Mouse (Mus musculus): ENCODE results near the gene Ptpn11.

The Ptpn11 gene

DNA sequence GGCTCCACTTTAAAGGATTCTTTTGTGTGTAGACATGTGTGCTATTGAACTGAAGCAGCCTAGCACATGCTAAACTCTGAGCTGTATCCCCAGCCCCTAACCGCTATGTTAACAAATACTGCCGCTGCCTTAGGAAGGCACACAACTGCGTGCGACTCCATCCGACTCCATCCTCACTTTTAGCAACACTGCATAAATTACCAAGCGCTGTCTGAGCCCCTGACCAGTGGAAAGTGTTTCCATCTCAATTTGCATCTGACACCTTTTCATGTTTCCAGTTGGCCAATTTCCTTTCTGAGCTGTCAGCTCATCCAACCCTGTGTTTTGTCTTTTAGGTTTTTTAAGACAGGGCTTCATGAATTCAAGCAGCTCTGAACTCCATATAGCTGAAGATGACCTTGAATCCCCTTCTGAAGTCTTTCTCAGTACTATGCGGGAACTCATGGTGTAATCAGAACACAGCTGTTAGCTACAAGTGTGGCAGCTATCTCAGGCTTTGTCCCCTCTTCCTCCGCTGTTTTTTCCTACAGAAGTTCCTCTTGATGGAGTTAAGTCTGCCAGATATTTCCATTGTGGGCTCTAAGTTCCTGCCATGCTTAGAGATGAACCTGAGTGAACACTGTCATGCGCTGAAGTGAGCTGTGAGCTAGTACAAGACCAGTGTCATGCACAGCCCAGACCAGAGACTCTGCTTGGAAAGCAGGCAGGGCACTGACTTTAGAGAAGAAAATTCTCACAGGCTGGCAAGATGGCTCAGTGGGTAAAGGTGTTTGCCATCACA lies 11.9 kb downstream of the Ptpn11 start:
- DNase-seq (ENCODE audit: low spot score), result no peak

DNA sequence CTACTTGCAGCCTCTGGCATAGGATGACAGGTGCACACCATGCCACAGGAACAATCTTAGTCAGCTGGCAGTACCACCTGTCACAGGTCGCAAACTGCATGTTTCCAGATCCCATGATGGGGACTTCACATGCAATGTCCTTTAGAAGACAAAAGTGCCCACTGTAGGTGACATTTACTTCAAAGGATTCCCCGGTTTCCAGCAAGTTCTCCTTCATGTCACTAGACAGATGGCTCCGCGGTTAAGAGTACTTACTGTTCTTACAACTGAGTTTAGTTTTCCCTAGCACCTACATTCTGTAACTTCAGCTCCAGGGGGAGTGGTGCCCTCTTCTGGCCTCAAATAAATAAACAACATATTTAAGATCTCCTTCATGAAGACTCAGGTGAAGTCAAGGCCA lies 18.4 kb downstream of the Ptpn11 start:
- no peak for DNase-seq (ENCODE audit: low spot score)

DNA sequence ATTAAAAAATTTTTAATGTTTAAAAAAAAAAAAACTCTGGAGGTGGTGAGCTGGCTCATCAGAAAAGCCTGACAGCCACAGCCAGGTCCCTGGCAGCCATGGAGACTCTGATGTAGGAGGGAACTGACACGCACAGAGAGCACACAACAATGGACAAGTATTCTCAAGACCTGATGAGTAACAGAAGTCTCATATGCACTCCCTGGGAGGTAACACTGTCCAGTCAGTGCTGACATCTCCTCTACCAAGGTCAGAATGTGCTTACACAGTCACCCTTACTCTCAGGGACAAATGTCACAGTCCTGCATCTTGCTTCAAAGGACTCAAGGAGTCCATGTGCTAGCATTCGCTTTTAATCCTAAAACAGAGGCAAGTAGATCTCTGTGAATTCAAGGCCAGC lies 21.6 kb downstream of the Ptpn11 start:
- no peak for DNase-seq (ENCODE audit: low spot score)

DNA sequence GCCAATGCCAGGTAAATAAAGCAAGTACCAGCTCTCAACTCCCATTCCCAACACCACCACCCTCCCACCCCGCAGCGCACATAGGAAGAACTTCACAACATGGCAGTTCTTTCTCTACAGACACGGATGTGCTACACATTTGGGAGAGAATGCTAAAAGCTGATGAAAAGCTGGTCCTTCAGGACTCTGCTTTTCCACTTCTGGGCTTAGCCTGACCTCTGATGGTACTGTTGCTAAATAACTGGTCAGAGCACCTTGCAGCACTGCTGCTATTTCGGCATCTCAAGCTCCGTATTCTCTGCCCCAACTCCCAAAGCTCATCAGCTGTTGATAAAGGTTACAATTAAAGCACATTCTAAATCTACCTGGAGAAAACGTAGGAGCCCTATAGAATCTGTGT lies 24.3 kb downstream of the Ptpn11 start:
- no peak for DNase-seq (ENCODE audit: low spot score)

DNA sequence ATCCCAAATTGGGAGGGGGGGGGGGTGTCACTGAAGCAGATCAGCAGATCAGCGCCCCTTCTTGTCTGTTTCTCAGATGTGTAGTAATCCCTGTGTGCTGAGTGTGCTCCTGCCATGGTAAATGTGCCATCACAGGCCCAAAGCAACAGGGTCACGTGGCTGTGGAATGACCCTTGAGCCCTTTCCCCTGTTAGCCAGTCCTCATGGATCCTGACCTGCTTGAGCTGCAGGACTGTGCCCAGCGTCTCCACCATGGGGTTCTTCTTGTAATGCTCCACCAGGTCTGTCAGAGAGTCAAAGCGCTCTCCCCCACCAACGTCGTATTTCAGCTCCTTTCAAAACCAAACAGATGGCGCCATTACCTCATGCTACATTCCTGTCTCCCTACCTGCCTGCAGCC lies 28.3 kb downstream of the Ptpn11 start:
- DNase-seq (ENCODE audit: low spot score), result no peak

DNA sequence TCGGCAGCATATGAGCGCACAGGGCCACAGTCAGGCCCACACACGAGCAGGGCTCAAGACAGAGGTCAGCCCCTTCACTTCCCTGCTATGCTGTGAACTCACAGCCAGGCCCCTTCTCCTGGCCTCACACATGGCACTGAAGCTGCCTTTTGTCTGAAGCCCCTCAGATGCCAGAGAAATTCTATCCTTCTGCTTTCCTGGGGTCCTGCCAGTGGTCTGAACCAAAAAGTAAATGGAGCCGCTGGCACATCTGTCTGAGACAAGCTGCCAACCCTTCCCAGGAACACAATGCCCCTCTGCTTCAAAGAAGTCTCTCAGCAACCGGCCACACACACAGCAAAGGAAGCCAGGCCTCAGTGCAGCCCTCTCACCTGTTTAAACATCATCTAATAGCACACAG lies 28.9 kb downstream of the Ptpn11 start:
- DNase-seq (ENCODE audit: low spot score), result no peak

DNA sequence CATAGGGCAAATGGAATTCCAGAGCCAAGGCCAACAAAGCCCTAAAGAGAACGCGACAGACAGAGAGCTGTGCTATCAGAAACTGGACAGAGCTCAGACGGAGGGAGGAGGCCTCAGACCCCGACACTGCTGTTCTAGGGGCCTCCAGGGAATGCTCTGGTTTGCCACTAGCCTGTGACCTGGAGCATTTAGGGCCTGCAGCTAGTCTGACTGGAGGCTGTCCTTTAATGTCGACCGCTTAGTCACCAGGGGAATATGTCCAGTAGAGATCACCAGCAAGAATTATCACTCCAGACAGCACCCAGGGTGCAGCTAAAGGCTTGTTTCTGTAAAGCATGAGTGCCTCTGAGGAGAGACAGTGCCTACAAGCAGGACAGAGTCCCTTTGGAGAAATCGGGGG lies 32.2 kb downstream of the Ptpn11 start:
- DNase-seq (ENCODE audit: low spot score), result no peak

DNA sequence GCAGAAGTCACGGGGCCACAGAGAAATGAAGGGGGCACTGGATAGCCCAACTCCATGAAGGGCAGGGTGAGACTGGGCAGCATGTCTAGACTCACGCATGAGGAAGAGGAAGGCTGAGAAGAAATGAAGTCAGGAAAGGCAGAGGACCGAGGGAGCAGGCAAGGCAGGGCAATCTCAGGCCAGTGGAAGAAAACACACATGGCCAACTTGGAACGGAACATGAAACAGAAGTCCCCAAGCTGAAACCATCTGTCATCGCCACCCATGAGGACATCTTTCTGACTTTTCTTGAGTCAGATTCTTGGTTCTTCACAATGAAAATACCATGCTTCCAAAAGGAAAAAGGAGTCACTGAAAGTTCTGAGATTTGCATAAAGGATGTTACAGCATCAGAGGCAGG lies 33.7 kb downstream of the Ptpn11 start:
- no peak for DNase-seq (ENCODE audit: low spot score)

DNA sequence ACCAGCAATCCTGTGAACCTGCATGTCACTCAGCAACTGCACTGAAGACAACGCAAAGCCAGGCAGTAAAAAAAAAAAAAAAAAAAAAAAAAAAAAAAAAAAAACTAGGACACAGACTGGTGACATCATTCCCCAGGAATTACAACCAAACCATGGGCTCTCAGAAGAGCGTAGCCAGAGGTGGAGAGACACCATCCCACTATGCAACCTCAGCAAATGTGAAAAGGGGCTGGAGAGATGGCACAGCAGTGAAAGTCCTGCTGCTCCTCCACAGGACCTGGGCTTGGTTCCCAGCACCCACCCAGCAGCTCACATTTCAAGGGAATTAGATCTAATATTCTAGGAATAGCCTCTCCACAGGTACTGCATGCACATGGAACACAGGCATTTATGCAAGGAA lies 34.2 kb downstream of the Ptpn11 start:
- no peak for DNase-seq (ENCODE audit: low spot score)

DNA sequence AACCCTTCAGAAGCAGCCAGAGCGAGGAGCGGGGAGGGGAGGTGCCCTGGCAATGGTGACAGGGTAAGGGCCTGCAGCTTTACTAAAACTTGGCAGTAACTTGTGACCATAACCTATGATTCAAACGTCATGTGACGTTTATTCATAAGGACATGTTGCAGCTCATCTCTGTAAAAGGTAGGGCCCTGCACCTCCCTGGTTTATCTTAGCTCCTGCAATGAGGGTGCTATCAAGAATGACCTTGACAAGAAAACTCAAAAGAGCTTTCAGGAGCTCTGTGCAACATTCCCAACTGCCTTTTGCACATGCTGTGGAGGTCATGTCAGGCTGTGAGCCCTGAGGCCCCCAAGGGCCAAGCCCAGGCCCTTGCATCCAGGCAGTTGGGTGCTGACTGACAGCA lies 35.1 kb downstream of the Ptpn11 start:
- DNase-seq (ENCODE audit: low spot score), result no peak

DNA sequence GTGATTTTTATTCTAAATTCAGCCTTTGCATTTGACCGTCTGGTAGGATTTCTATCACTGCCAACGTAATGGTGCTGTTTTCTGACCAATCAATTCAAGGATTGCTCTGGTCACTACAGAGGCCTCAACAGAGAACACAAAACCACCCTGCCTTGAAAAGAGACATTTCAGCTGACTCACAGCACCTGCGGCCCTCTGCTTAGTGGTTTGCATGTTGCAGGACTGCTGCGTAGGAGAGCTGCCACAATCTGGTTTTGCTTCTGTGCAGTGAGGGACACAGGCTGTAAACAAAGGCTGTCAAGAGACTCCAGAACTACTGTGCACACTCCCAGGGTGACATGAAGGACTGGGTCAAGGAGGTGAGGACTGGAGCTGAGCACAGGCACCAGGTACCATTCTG lies 40.5 kb downstream of the Ptpn11 start:
- DNase-seq (ENCODE audit: low spot score), result no peak

DNA sequence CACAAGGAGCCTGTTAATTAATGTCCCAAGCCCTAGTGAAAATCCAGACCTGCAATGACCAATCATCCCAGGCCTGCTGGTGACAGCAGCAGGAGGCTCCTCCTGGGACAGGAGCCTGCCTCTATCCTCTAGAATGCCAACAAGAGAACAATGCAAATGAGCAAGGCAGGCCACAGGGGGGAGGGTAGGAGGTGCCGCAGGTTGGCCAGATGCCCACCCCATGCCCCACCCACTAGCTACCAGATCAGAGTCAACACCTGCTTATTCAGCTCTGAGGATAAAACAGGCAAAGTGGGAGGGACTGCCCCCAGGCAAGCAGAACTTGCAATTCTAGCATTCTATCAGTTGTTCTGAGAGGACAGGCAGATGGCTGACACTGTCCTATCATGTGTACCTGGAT lies 42.0 kb downstream of the Ptpn11 start:
- no peak for DNase-seq (ENCODE audit: low spot score)

DNA sequence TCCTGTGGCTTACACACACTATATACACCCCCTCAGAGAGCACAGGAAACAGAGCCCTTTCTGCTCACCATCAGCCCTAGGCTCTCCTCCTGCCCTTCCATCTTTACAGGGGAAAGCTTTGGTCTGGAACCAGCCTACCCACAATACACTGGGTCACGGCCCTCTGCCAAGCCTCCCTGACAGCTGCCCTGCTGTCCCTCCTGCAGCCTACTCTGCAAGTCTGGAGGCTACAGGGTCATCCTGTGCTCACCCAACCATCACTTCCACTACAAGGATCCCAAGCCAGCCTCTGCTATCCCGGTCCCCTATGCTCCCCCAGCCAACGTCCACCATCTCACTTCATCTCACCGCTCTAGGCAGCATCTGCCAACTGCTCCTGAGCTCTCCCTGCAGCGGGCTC lies 44.9 kb downstream of the Ptpn11 start:
- no peak for DNase-seq (ENCODE audit: low spot score)

DNA sequence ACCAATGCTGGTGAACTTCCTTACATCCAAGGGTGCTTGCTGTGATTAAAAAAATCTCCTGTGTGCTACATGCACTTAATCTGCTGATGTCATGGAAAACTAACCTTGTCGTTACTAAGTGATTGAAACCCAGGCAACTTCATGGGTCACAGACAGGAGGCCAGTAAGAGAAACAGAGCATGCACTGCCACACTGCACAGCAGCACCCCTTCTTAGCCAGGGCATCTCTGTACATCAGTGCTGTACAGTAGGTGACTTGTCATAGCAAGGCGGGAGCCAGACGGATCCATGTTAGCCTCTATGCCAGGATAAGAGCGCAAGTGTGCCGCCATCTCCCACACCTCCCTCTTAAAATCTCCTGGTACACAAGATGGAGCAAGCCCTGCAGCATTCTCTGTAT lies 45.6 kb downstream of the Ptpn11 start:
- DNase-seq (ENCODE audit: low spot score), result no peak

DNA sequence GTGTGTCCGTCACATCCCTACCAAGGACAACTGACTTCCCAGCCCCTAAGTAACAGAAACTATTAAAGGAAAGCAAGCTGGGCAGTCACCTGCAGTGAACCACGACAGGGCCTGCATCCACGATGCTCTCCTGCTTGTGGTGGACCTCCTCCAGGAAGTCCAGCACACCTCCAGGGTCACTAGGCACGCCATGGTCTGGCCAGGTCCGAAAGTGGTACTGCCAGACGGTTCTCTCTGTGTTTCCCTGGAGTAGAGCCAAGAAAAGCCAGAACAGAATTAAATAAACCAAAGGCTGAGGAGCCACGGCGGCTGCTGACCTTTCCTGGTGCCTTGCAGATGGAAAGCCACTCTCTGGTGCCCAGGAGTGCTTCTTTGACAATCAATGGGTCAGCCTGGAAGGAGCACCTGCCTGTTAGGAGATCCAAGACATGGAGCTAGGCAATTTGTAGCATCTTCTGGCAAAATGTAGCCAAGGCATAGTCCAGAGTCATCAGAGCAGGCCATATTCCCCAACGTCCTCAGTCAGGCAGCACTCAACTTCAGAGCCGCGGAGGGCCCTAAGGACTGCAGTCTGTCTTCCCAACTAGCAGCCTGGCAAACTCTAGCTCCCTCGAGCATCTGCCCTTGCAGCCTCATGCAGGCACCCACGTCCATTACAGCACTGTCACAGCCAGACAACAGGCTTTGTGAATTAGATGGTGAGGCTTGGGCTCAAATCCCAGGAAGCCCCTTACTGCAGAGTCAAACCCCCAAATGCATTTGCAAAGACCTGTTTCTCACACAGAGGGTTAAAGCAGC lies 46.6 kb downstream of the Ptpn11 start:
- no peak for DNase-seq (ENCODE audit: low spot score)

DNA sequence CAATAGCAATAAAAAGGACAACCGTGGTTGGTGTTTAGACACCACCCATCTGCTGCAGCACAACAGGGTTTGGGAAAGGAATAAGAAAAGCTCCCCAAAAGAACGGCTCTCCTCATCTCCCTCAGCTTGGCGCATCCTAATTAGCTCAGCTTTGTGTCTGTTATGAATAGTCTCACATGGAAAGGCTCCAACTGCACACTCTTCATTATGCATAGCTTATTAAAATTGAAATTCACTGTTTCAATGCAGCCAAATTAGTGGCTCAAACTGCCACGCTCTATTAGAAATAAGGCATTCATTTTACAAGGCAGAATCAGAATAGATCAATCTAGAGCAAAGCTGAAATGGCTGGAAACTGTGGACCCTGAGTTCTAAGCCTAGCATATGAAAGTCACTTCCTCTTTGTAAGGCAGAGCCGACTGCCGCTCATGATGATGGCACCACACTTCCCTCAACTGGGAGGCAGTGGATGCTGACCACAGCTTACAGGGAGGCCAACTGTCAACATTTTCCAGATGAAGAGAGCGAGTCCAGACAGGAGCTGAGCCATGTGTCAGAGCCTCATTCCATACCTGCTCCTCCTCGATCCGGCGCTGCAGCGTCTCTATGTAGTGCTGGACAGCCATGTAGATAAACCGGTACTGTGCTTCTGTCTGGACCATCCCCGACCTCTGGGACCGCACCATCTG lies 48.6 kb downstream of the Ptpn11 start:
- DNase-seq (ENCODE audit: low spot score), result no peak

DNA sequence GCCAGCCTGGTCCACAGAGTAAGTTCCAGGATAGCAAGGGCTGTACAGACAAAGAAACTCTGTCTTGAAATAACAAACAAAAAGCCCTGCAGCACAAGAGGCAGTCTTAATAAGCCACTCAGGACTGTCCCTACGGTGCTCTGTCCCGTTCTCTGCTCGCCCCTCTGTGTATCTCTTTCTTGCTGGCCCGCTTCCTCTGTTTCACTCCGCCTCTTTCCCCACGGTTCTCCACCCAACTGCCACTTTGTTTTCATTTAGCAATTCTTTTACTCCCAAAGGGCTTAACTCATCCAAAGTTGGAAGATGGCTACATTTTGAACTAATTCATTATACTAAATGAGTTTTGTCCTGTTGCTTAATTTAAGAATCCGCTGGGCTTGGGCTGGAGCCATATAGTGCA lies 50.9 kb downstream of the Ptpn11 start:
- no peak for DNase-seq (ENCODE audit: low spot score)

DNA sequence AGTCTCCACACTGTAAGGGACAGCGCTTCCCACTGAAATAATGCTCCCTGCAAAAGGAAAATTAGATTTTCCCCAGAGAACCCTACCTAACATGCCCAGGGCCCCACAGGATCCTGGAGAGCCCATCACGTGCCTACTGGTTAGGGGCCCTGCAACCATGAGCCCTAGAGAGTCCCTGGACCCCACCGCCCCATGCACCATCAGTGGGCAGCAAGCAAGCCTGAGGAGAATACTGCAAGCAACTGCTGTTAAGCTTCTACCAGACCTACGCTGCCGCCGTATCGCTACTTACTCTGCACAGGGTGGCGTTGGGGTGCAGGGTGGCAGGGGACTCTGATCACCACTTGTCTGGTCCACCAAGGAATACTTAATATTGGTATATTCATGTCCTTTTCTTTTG lies 54.1 kb downstream of the Ptpn11 start:
- DNase-seq (ENCODE audit: low spot score), result no peak

DNA sequence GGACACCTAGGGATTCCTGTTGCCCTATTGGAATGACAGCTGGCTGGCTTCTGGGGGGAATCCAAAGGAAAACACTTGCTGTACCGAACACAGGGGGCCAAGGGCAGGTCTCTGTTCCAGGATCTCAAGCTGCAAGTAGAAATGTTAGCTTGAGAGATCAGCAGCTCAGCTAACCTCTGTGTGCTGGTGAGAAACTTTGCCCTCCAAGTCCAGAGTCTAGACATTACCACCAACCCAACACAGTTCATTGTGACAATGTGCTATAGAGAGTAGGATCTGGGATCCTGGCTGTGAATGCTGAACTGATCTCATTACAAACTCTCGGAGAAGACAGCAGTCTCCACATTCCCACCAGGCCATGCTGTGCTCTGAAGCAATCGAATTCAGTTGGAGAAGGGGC lies 59.4 kb downstream of the Ptpn11 start:
- DNase-seq (ENCODE audit: low spot score), result no peak

DNA sequence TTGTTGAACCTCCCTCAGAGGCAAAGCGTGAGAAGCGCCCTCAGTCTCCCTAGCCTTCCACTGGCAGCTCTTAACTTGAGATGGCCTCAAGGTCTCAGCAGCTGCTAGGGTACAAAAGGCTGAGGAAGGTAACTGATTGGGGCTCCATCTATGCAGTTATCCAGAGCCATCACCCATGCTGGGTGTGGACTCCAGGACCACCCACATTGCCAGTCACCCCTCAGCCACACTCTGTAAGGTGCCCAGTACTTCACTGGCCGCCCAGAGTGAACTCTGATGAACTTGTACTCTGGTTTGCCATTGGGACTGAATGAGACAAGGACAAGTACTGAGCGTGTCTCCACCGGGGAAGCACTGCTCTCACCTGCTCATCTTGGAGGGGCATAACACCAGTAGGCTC lies 61.9 kb downstream of the Ptpn11 start:
- no peak for DNase-seq (ENCODE audit: low spot score)

DNA sequence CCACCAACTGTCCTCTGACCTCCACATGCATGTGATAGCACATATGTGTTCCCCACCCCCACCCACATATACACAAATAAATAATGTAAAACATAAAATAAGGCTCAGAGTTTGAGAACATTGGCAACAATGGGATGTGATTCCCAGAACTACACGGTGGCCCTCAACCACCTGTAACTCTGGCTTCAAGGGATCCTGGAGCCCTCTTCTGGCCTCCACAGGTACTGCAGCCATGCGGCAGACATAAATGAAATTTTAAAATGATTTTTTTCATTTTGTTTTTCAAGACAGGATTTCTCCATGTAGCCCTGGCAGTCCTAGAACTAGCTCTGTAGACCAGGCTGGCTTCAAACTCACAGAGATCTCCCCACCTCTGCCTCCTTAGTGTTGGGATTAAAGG lies 65.1 kb downstream of the Ptpn11 start:
- DNase-seq (ENCODE audit: low spot score), result no peak

DNA sequence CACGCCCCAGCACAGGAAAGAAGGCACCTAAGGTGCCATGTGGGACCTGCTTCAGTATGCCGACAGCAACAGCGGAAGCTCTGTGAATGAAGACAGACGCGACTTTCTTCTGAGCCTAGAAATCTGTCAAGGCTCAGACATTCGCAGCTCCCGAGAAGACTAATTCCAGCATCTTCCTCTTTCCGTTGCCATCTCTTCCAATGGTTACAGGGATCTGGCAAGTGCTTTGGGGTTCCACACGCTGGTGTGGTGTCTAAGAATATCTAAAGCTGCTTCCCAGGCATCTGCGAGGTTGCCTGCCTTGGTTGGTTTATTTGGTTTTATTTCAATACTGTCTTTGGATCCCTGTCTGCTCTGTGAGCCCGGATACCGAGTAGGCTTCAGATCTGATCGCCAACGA lies 65.6 kb downstream of the Ptpn11 start:
- DNase-seq (ENCODE audit: low spot score), result no peak

All from embryo, embryonic 10 days (tissue).